ENCODE assay signal across 27 mouse cellular contexts in genomic region chr8:99223697-99224096, GRCm38 (mm10).
DNase-seq lines count a peak whose midpoint lies in the region; ATAC-seq and TF ChIP-seq lines count a peak whose summit lies in the region.
"Had no signal": no experiment of that assay in that cellular context is flagged by ENCODE, and none has a peak within 500 bp of the region (broad histone marks: within the 10 kb centered on the region; RNA-seq: fewer than 3 reads in every experiment).

No protein-coding gene starts in this region.

- no peaks in the 10 kb centered on the region for H3K36me3 ChIP-seq in intestine, postnatal 0 days (ENCODE audit: control insufficient read depth, insufficient read depth)
- H3K36me3 ChIP-seq: kidney, embryonic 15.5 days; limb, embryonic 13.5 days; liver, embryonic 12.5 days; midbrain, embryonic 10.5 days; neural tube, embryonic 13.5 days had no signal

- WGBS in intestine, postnatal 0 days = 61% methylated on average over 6 of the region's 6 CpGs

- H3K9me3 ChIP-seq in intestine, postnatal 0 days (ENCODE audit: control insufficient read depth) = no peaks in the 10 kb centered on the region
- H3K9me3 ChIP-seq: kidney, embryonic 15.5 days; limb, embryonic 13.5 days; liver, embryonic 12.5 days; midbrain, embryonic 10.5 days; neural tube, embryonic 13.5 days had no signal

- no peak for TF ChIP-seq CTCF in left cerebral cortex, adult 2 months (IDR thresholded peaks at IDR 0.05)
- no peak for TF ChIP-seq CTCF in intestine, postnatal 0 days (IDR thresholded peaks at IDR 0.05; ENCODE audit: low read depth)

- intact Hi-C loops in left cerebral cortex, adult 2 months (cut with DNase I) = no loop called here
- intact Hi-C loops in left cerebral cortex, postnatal 25 days (cut with DNase I) = loop anchor here (5.0 kb wide), 1 partner anchor 194 kb away; the partner anchor contains the start of gene Cdh8

- no peak overlapping the region for H3K4me2 ChIP-seq in intestine, postnatal 0 days (replicated peaks; ENCODE audit: low read depth)
- H3K4me2 ChIP-seq: heart, embryonic 11.5 days; kidney, embryonic 15.5 days; limb, embryonic 13.5 days; liver, embryonic 12.5 days; neural tube, embryonic 13.5 days had no signal

- peak; percentile 98 for ATAC-seq in frontal cortex, adult (ENCODE audit: low TSS enrichment)
- ATAC-seq in intestine, postnatal 0 days = no peak
- ATAC-seq: CD4-positive, CD25-positive, alpha-beta regulatory T cell, adult 4 months; hindbrain, embryonic 16.5 days; liver, embryonic 12.5 days; midbrain, embryonic 16.5 days had no signal

- H3K4me1 ChIP-seq in intestine, postnatal 0 days (replicated peaks; ENCODE audit: control insufficient read depth, insufficient read depth, low read length) = no peaks in the 10 kb centered on the region
- H3K4me1 ChIP-seq: kidney, embryonic 15.5 days; limb, embryonic 13.5 days; liver, embryonic 12.5 days; midbrain, embryonic 10.5 days; neural tube, embryonic 13.5 days had no signal

- H3K27ac ChIP-seq in left cerebral cortex, adult 2 months = 0 out of 2 replicates have a peak overlapping the region, but pooled peaks have one; percentile 41
- no peak overlapping the region for H3K27ac ChIP-seq in intestine, postnatal 0 days (ENCODE audit: low read depth, low read length)
- H3K27ac ChIP-seq: kidney, embryonic 15.5 days; limb, embryonic 13.5 days; liver, embryonic 12.5 days; midbrain, embryonic 10.5 days; neural tube, embryonic 13.5 days had no signal

- no peaks in the 10 kb centered on the region for H3K27me3 ChIP-seq in intestine, postnatal 0 days (replicated peaks; ENCODE audit: control insufficient read depth, insufficient read depth, low read length)
- H3K27me3 ChIP-seq: kidney, embryonic 15.5 days; limb, embryonic 13.5 days; liver, embryonic 12.5 days; neural tube, embryonic 13.5 days had no signal

- peak; percentile 59 for DNase-seq in cerebellum, adult 9-10 months
- DNase-seq in cerebellum, postnatal 10 days = no peak
- DNase-seq in frontal cortex, postnatal 14 days (ENCODE audit: low spot score in 2 of 2) = no peak
- no peak for DNase-seq in left cerebral cortex, adult 2 months (ENCODE audit: extremely low spot score in 1 of 2, low spot score in 2 of 2)
- no peak for DNase-seq in left cerebral cortex, adult 8-10 months (ENCODE audit: low spot score in 2 of 2)
- peak; percentile 12 to 75 for DNase-seq in left cerebral cortex, postnatal 25 days (ENCODE audit: low spot score in 2 of 2)
- DNase-seq: adrenal gland, postnatal 14 days; gastrocnemius, postnatal 10 days; kidney, adult 11 months; kidney, postnatal 36 days; layer of hippocampus, postnatal 36 days; lung, adult 18-20 months; lung, postnatal 10 days; retina, postnatal 1 day; thymus, postnatal 36 days had no signal

- no peak overlapping the region for H3K9ac ChIP-seq in intestine, postnatal 0 days (ENCODE audit: low read depth, low read length)
- H3K9ac ChIP-seq: kidney, embryonic 15.5 days; limb, embryonic 13.5 days; liver, embryonic 12.5 days; neural tube, embryonic 13.5 days had no signal

- no peak overlapping the region for H3K4me3 ChIP-seq in left cerebral cortex, adult 2 months
- no peak overlapping the region for H3K4me3 ChIP-seq in intestine, postnatal 0 days (ENCODE audit: low read depth, low read length)
- H3K4me3 ChIP-seq: kidney, embryonic 15.5 days; limb, embryonic 13.5 days; liver, embryonic 12.5 days; midbrain, embryonic 10.5 days; myocyte; neural tube, embryonic 13.5 days had no signal

Comparison
In these comparisons a context has a peak if more than half of its experiments do, and no peak if none do; other contexts are left out.
1. DNase-seq: peak in cerebellum, adult 9-10 months (single experiment) and left cerebral cortex, postnatal 25 days (2 of 2); none in cerebellum, postnatal 10 days (0 of 2), frontal cortex, postnatal 14 days (0 of 2), left cerebral cortex, adult 2 months (0 of 2) and left cerebral cortex, adult 8-10 months (0 of 2).